Mouse (Mus musculus) spleen, adult 2 months (tissue): ENCODE results near the gene Lipt2. TPM values are rescaled to one million over a fixed set of nuclear protein-coding genes. Genes with fewer than 3 reads are reported as not detected.
A peak's percentile ranks its signal among the peaks of the same experiment; 100 is the strongest.

Experiments used
- DNase-seq, 2 experiments: peaks; one replicate each; pipeline versions ENCODE4 v3.0.0 to v3.0.0-alpha.2; 2012 to 2021; ENCODE audit warnings: low spot score in 2 of 2, low read depth in 1 of 2
- H3K27ac ChIP-seq: fragments of 200-500 bp; 2 replicates; pipeline ENCODE4 v1.5.1; 2012; ENCODE audit warnings: low read length, inconsistent platforms; ENCODE audit not compliant: insufficient read depth
- H3K27me3 ChIP-seq: fragments of 200-500 bp; 2 replicates; pipeline ENCODE4 v1.6.1; 2012; ENCODE audit warnings: mild to moderate bottlenecking, moderate library complexity, low read length, inconsistent platforms; ENCODE audit not compliant: control insufficient read depth, insufficient read depth
- H3K36me3 ChIP-seq: fragments of 200-500 bp; 2 replicates; pipeline ENCODE4 v1.6.1; 2012; ENCODE audit warnings: mild to moderate bottlenecking, low read length, inconsistent platforms; ENCODE audit not compliant: control insufficient read depth, insufficient read depth
- H3K4me1 ChIP-seq: fragments of 200-500 bp; 2 replicates; pipeline ENCODE4 v1.6.1; 2011; ENCODE audit warnings: inconsistent platforms; ENCODE audit not compliant: control insufficient read depth, insufficient read depth, insufficient read length
- H3K4me3 ChIP-seq: fragments of 200-500 bp; 2 replicates; pipeline ENCODE4 v1.5.1; 2011; ENCODE audit warnings: mild to moderate bottlenecking, inconsistent platforms; ENCODE audit not compliant: insufficient read depth, insufficient read length; ENCODE audit errors: extremely low read depth
- CTCF ChIP-seq: fragments of 200-500 bp; IDR thresholded peaks from 2 replicates; pipeline ENCODE4 v1.5.1; 2011; ENCODE audit warnings: mild to moderate bottlenecking, inconsistent platforms; ENCODE audit not compliant: insufficient read depth, insufficient read length, insufficient replicate concordance; ENCODE audit errors: extremely low read depth
- POLR2A ChIP-seq: fragments of 200-500 bp; IDR thresholded peaks from 2 replicates; pipeline ENCODE4 v1.6.1; 2011; ENCODE audit warnings: low read depth, low read length, inconsistent platforms
- WGBS: fragments of 180-500 bp; shearing (Covaris S2); methylation state at CpG from one replicate; pipeline ENCODE4 v1.1.7; 2018; 5-methylcytosine and 5-hydroxymethylcytosine counted together
- polyA plus RNA-seq: library from polyadenylated mRNA; depleted of rRNA; stranded (reverse); fragments of >200 nt; gene quantifications from 2 replicates; pipeline ENCODE4 v1.2.3, GENCODE M21; 2012

Gene Lipt2
- polyA plus RNA-seq, 1 experiment = 2.4 TPM

GRCm38 (mm10) chr7:100168654-100169053, 9.6 kb downstream of the Lipt2 start:
- TF ChIP-seq POLR2A (no peak), CTCF (no peak)
- no peak for DNase-seq
- no peak overlapping the region for H3K4me3 ChIP-seq
- H3K27ac ChIP-seq = no peak overlapping the region
- 80% methylated on average over 11 of the region's 11 CpGs for WGBS
- no peaks in the 10 kb centered on the region for H3K27me3 ChIP-seq
- no peaks in the 10 kb centered on the region for H3K36me3 ChIP-seq
- H3K4me1 ChIP-seq = no peaks in the 10 kb centered on the region

- Histone ChIP-seq H3K27ac (no peak overlapping the region), H3K4me1 (no peaks in the 10 kb centered on the region), H3K36me3 (no peaks in the 10 kb centered on the region), H3K4me3 (no peak overlapping the region), H3K27me3 (no peaks in the 10 kb centered on the region)
- 45% methylated on average over 4 of the region's 4 CpGs for WGBS
- DNase-seq = no peak
- no peak for TF ChIP-seq CTCF
- TF ChIP-seq POLR2A = no peak
Observed at GRCm38 (mm10) chr7:100170756-100171155, 11.7 kb downstream of the Lipt2 start.

GRCm38 (mm10) chr7:100176269-100176668, 17.2 kb downstream of the Lipt2 start, which contains the start of gene Kcne3:
Gene Kcne3 (plus strand): TSS chr7:100176502.
- WGBS = 47% methylated on average over 3 of the region's 3 CpGs
- Histone ChIP-seq H3K4me3 (no peak within 1 kb of the TSS), H3K4me1 (no peaks in the 10 kb centered on the region; the same call in 1 of the 2 replicates), H3K27me3 (peaks cover 6% of the 10 kb centered on the region), H3K27ac (no peak within 1 kb of the TSS), H3K36me3 (no peaks in the 10 kb centered on the region)
- TF ChIP-seq CTCF = no peak
- no peak for DNase-seq

- 7% methylated on average over 30 of the region's 30 CpGs for WGBS
- DNase-seq = no peak
- no peak for TF ChIP-seq CTCF
- no peak for TF ChIP-seq POLR2A
- H3K4me3 ChIP-seq = no peak overlapping the region
- H3K36me3 ChIP-seq = no peaks in the 10 kb centered on the region
- H3K4me1 ChIP-seq = no peaks in the 10 kb centered on the region; the same call in 1 of the 2 replicates
- no peak overlapping the region for H3K27ac ChIP-seq
- peaks cover 6% of the 10 kb centered on the region for H3K27me3 ChIP-seq
Observed at GRCm38 (mm10) chr7:100178016-100178890, 19.2 kb downstream of the Lipt2 start.

GRCm38 (mm10) chr7:100178891-100179233, 19.8 kb downstream of the Lipt2 start:
- Histone ChIP-seq H3K27ac (no peak overlapping the region), H3K4me3 (0 out of 2 replicates have a peak overlapping the region, but pooled peaks have one; percentile 16)
- WGBS = 6% methylated on average over 15 of the region's 15 CpGs

GRCm38 (mm10) chr7:100179394-100179793, 20.3 kb downstream of the Lipt2 start:
- H3K27me3 ChIP-seq = peaks cover 6% of the 10 kb centered on the region
- no peaks in the 10 kb centered on the region; the same call in 1 of the 2 replicates for H3K4me1 ChIP-seq
- H3K27ac ChIP-seq = no peak overlapping the region
- 66% methylated on average over 7 of the region's 7 CpGs for WGBS
- TF ChIP-seq POLR2A = no peak
- no peak for TF ChIP-seq CTCF
- H3K4me3 ChIP-seq = no peak overlapping the region
- H3K36me3 ChIP-seq = no peaks in the 10 kb centered on the region
- DNase-seq = no peak

More at GRCm38 (mm10) chr7:100178891-100179233, 19.8 kb downstream of the Lipt2 start:
- no peaks in the 10 kb centered on the region; the same call in 1 of the 2 replicates for H3K4me1 ChIP-seq
- TF ChIP-seq CTCF (no peak), POLR2A (no peak)
- no peak for DNase-seq
- H3K36me3 ChIP-seq = no peaks in the 10 kb centered on the region
- H3K27me3 ChIP-seq = peaks cover 6% of the 10 kb centered on the region

- no peak overlapping the region for H3K27ac ChIP-seq
- H3K36me3 ChIP-seq = no peaks in the 10 kb centered on the region
- no peaks in the 10 kb centered on the region; the same call in 1 of the 2 replicates for H3K4me1 ChIP-seq
- TF ChIP-seq POLR2A (no peak), CTCF (no peak)
- DNase-seq = no peak
- peaks cover 6% of the 10 kb centered on the region for H3K27me3 ChIP-seq
- 83% methylated on average over 7 of the region's 7 CpGs for WGBS
- no peak overlapping the region for H3K4me3 ChIP-seq
Observed at GRCm38 (mm10) chr7:100179836-100180407, 20.8 kb downstream of the Lipt2 start.
